Mouse (Mus musculus): ENCODE data around the gene Cngb1. TPM values are rescaled to one million over a fixed set of nuclear protein-coding genes. Genes with fewer than 3 reads are reported as not detected.

Cngb1 gene
- under 1 TPM in 1 of 2 experiments, not detected in 1; 0.17 TPM for polyA plus RNA-seq (2017; shearing (Covaris generic))

DNA sequence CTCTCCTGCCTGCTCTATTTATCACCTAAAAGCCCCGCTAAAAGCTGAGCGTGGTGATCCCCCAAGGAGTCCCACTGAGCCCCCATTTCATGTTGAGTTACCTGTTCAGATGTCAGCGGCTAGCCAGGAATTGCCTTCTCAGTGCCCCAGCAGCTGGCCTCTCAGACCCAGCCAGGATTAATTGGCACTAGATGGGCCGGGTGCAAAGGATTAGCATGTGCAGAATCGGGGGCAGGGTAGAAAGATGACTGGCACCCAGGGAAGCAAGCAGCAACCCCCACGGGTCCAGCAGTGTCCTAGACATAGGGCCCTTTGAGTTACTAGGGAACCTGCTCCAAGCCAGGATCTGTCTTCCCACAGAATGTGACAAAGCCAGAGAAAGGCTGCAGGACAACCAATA, at the start of gene Cngb1:
Gene Cngb1 (minus strand): TSS at position 155 of the 400 bp plus-strand sequence.

DNA sequence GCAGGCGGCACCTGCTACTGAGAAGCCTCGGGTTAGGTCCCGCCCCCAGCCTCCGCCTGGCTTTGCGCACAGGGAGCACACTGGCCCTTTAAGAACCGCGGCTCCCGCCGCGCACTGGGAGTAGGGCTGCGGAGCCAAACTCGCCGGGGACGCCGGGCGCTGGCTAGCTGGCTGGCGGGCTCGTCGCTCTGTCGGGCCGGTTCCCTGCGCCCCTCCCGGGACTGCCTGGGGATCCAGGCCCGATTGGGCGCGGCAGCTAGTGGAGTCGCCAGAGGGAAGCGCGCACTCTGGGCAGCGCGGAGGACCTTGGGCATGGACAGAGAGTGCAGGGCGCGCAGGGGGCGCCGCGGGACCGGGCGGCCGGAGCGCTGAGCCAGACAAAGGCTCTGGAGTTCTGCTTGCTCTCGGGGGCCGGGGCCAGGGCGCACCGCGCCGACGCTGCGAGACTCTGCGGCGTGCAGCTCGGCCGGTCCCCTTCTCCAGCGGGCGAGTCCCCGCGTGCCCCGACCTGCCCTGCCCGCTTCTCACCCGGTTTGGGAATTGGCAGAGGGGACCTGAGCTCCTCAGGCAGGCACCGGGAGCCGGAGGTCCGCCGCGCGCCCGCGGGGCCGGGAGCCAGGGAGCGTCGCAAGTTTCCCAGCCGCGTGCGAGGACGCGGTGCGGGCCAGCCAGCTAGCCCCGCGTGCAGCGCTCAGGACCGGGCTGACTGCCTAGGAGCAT, 45.9 kb upstream of the Cngb1 start, which contains the start of gene Mmp15:
Gene Mmp15 (plus strand): TSS at position 118 of the 720 bp plus-strand sequence.

DNA sequence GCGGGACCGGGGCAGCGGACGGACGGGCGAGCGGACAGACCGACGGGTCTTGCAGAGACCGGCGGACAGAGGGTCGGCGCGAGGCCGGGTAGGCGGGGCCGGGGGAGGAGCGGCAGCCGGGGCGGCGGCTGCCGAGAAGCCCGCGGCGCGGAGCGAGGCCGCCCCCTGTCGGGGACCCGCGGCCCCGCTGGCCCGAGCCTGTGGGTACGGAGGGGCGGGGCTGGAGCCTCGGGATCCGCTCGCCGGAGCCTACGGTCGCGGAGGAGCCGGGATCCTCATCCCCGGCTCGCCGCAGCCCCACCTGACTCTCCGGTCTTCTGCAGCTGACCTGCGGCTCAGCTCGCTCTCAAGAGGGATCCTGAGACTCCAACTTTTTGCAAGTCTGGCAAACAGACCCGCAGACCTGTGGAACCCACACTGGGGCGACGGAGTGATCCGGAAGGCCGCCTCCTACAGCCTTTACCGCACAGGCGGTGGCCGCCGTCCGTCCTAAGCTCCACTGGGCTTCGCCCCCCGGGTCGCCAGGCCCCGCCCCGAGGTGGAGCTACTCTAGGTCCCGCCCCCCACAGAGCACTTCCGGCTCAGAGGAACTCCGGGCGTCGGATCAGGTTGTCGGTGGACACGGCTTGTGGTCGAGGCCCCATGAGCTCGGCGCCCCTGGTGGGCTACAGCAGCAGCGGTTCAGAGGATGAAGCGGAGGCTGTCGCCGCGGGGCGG, 25.5 kb upstream of the Cngb1 start, which contains the start of the genes Zfp319 and Usb1:
Gene Zfp319 (minus strand): TSS at position 231 of the 717 bp plus-strand sequence.
Gene Usb1 (plus strand): TSS at position 565 of the 717 bp plus-strand sequence.

DNA sequence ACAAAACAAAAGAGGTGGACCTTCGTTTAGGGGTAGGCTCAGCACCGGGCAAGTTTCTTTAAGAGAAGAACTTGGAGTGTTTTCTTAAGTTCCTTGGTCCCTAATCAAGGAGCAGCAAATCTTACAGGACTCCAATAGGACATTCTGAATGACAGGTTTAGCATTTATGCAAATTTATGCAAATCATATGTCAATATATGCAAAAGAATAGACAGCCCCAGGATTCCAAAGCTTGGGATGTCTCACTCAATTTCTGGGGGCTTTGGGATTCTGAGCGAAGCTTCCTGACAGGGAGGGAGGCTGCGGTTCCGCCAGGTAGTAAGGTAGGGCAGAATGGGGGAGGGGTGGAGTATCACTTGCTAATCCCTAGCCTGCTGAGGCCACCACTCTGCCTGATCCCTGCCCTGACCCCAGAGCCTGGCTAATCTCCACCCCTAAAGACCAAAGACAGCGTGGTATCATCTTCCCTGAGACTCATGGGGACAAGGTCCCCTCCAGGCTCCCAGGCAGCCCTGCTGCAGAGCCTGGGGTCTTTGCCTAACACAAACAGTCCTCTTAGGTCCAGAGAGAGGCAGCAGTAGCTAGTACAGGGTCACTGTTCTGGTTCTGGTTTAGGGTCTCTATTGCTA, 4.1 kb upstream of the Cngb1 start, which contains the start of gene Tepp:
Gene Tepp (plus strand): TSS at position 225 of the 629 bp plus-strand sequence.

DNA sequence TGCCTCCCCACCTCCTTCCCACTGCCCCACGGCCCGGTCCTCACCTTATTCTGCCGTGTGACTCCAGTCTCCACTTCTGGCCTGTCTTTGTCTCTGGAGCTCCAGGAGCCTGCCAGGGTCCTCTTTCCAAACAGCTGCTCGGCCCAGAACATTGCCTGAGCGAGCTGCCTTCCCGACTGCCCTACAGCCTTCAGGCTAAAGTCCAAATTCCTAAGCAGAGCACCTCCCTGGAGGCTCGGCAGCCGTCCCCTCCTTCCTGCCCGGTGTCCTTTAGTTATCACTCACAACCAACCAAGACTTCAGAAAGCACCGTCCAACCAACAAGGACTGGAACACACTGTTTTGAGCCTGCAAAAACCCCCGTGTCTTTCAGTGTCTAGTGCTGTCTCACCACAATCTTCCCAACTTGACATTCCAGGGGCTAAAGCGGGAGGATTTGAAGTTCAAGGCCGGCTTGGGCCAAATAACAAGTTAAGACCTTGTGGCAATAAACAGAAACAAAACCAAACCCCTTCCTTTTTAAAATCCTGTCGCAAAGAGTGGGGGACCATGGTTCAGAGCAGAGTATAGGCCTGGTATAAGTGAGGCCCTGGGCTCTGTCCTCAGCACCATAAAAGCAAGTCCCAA, 103.6 kb downstream of the Cngb1 start, which contains the start of gene Kifc3:
Gene Kifc3 (minus strand): TSS at position 164 of the 627 bp plus-strand sequence.

Other genes starting within 250 kb of the Cngb1 start
- gene Katnb1, start 225.4 kb downstream of the Cngb1 start, polyA plus RNA-seq (2017; shearing (Covaris generic)) = 10 to 100 TPM; 16.9 to 22.5 TPM
- 1 to 10 TPM in 1 of 2 experiments, under 1 TPM in 1; 0.51 to 3.5 TPM for gene Kifc3, start 103.8 kb downstream of the Cngb1 start, polyA plus RNA-seq (2017; shearing (Covaris generic))
- gene Tepp, start 4.0 kb upstream of the Cngb1 start, polyA plus RNA-seq (2017; shearing (Covaris generic)) = not detected
- gene Zfp319, start 25.4 kb upstream of the Cngb1 start, polyA plus RNA-seq (2017; shearing (Covaris generic)) = 1 to 10 TPM; 6.3 to 8.4 TPM
- gene Usb1, start 25.7 kb upstream of the Cngb1 start, polyA plus RNA-seq (2017; shearing (Covaris generic)) = 10 to 100 TPM; 57.8 to 63.3 TPM
- gene Mmp15, start 45.7 kb upstream of the Cngb1 start, polyA plus RNA-seq (2017; shearing (Covaris generic)) = under 1 TPM; 0.52 to 0.61 TPM
- 10 to 100 TPM; 42.5 to 52.7 TPM for gene Cfap20, start 128.3 kb upstream of the Cngb1 start, polyA plus RNA-seq (2017; shearing (Covaris generic))
- gene Csnk2a2, start 183.5 kb upstream of the Cngb1 start, polyA plus RNA-seq (2017; shearing (Covaris generic)) = 10 to 100 TPM; 30.7 to 46.6 TPM
- not detected for gene Ccdc113, start 227.5 kb upstream of the Cngb1 start, polyA plus RNA-seq (2017; shearing (Covaris generic))

Measured in activated CD4-positive, CD25-positive, alpha-beta regulatory T cell (primary cell).